Mouse (Mus musculus) neutrophil, adult 5-6 weeks (primary cell): ENCODE measurements at regions not wholly inside any gene's neighbourhood (a gene's known extent, or its start where the extent isn't known, plus 50 kb on each side); places are given as distances from the start of the nearest gene placed in this dataset.

ENCODE experiments used
- ATAC-seq: fragments of 151-379, 151-347 bp; 2 replicates; pipeline ENCODE4 v1.8.0; 2017; ENCODE audit warnings: mild to moderate bottlenecking, moderate TSS enrichment; ENCODE audit not compliant: insufficient number of reproducible peaks, poor library complexity, low FRiP score, severe bottlenecking; ENCODE audit errors: extremely low read depth

DNA sequence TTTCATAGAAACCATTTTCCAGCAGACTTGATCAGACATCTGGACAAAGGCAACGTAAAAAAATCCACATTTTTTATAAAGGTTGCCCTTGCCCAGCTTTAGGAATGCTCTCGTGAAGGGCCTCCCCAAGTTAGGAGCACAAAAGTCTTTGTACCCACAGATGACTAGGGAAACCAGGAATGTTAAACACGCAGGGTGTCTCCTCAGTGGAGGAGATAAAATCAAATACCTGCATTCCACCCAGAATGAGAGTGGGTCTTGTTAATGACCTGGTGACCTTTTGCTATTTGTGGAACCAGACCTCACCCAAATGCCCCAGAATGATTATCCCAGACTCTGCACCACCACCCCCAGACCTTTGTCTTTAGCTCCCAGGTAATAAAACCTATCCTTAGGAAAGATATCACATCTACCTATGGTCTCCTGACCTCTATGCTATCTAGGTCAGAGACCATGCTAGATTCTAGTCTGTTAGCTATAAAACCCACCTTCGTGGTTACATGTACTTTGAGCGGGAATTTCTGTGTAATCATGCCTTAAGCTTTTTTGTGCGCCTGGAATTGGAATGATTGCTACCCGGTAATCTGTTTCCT lies 146.6 kb downstream of the Dad1 start:
- ATAC-seq: no peak

DNA sequence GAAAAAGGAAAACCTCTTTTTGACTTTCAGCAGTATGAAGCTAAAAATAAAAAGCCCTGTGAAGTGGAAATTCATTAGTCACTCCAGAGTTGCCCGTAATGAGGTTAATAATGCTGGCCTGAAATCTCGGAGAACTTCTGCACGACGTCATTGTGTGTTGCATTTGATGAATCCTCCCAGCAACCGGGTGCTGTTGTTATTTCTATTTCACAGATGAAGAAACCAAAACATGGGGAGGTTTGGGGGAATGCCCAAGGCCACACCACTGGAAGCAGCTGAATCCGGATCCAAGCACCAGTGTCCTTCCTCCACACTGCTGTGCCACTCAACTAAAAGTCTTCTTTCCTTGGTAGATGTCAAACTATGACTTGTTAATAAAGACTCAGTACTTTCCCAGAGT lies 149.7 kb downstream of the Dad1 start:
- ATAC-seq: no peak

DNA sequence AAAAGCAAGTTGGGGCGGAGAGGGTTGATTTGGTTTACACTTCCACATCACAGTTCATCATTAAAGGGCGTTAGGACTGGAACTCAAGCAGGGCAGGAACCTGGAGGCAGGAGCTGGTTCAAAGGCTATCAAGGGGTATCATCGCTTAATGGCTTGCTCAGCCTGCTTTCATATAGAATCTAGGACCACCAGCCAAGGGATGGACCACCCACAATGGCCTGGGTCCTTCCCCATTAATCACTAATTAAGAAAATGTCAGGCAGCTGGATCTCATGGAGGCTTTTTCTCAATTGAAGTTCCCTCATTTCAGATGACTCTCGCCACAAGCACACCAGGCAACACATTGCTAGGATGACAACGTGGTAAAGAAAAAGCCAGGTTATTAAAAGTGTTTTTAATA lies 150.4 kb downstream of the Dad1 start:
- no peak for ATAC-seq

DNA sequence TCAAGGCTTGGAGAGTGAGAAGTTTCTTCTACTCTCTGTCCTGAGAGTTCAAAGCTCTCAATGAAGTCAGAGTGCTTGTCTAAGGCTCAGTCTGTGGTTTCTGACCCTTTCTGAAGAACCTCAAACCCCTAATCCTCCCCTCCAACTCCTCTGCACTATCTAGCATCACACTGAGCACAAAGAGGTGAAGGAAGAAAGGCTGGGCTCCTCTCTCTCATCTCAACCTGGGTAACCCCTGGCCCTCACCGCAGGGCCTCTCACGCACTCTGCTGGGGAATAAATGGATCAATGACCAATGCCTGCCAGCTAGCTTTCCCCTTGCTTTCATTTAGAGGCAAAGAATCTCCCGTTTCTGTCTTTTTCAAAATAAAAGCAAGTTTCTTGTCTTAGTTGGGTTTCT lies 150.8 kb downstream of the Dad1 start:
- ATAC-seq: no peak

DNA sequence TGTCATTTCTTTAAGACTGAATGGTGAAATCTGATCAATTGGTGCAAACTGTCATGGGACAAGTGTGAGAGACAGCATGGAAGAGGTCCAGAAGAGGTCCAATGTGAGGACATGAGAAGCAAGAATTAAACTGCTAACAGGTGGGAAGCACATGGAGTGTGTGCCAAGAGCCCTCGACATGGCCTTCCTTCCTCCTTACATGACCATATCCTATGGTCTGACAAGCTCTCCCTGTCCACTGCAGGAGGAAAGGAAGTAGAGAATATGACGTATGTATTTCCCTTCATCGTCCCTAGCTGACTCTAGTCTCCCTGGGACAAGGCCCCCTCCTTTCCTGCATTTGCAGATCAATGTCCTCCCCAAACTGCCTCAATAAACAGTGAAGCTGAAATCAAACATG lies 152.1 kb downstream of the Dad1 start:
- no peak for ATAC-seq

DNA sequence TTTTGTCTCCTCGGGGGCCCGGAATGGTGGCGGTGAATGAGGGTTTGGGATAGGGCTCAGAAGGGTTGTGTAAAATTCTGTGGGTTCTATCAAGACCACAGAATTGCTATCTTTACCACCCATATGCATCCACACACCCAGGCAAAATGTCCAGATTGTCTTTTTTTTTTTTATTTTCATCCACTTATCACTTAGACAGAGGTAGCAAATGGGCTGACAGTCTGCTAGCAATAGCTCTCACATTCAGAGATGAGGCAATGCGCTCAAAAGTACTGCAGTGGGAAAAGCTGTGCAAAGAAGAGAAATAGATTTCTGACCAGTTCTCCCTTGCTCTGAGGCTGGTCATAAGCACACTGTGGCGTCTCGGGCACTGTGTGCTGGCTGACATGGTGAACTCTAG lies 154.5 kb downstream of the Dad1 start:
- no peak for ATAC-seq

DNA sequence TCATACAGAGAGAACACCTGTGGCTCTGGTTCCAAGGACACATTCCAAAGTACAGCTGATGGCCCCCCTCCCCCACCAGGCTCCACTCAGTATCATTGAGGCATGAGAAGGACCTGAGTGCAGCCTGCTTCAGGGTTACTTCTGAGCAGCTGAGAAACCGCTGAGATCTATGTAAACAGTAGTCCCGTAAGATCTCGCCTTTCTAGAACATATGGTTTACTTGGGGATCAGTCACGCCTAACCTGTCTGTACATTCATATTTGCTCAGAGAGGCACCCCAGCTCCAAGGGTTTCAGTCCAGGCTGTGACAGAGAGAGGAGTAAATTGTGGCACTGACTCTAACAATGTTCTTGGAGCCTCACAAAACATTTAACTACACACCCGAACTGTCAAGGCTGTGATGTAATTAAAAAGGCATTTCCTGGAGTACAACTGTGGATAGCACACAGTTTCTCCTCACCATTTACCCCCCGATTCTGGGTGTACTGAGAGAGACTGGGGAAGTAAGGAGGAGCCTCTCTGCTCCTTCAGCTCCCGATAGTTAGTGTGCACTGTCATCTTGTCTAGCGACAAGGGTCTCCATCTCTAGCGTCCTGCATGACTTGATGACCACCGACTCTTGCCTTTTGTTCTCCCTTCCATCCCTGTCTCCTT lies 155.7 kb downstream of the Dad1 start:
- no peak for ATAC-seq

DNA sequence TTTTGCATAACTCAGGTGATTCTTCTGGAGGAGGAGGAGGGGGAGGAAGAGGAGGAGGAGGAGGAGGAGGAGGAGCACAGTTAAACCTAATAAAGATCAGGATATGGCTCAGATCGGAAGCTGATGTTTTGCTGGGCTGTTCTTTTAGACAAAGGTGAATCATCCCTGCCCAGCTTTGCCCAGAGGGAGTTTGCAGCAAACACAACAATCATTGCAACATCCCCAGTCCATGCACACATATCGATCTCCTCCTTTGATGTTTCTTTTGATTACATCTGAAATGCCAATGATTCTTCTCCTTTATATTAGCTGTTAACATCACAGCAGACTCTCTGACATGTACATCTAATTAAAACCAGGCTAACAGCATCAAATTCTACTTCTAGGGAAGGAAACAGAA lies 156.9 kb downstream of the Dad1 start:
- ATAC-seq: no peak

DNA sequence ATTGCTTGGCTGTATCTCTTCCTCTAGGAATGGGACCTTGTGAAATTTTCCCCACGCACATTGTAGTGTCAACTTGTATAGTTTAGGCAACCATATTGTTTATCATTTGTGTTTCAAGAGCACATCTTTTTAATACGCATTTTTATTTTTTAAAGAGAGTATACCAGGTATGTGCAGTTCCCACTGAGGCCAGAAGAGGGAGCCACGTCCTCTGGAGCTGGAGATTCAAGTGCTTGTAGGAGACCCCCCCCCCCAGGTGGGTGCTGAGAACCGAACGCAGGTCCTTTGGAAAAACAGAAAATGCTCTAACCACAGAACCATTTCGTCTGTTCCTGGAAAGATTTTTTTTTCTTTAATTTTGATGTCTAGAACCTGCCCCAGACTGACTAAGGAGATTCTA lies 161.5 kb downstream of the Dad1 start:
- ATAC-seq: no peak

DNA sequence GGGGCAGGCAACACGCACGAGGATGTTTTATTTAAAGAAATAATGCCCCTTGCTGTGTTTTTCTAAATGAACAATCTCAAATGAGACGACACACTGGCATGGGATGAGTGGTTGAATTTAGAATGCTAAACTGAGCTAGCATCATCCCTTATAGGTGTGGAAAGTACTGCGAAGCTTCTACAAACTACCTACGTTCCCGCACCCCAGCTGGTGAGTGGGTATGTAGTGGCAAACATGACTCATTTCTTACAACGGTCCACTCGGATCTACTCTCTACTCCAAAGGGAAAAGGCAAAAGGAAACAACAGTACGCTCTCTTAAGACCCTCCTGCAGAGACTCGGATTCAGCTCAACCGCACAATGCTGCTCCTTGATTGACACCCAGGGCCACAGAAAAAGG lies 167.2 kb downstream of the Dad1 start:
- ATAC-seq: no peak

DNA sequence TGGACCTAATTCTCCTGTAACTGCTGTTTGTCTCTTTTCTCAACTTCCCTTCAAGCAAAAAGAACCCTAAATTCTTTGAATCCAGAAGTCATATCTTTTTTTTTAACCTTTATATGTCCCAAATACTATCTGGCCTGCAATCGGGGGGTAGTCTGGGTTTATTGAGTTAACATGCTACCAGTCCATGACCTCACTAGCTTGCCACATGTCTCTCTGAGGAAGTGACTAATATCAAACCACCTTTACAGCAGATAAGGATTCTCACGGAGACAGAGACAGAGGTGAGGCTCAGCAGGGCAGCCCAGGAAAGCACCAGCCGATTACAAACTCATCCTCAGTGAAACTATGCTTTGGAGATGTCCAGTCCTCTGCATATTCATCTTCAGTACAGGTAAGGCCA lies 179.2 kb downstream of the Dad1 start:
- ATAC-seq: no peak

DNA sequence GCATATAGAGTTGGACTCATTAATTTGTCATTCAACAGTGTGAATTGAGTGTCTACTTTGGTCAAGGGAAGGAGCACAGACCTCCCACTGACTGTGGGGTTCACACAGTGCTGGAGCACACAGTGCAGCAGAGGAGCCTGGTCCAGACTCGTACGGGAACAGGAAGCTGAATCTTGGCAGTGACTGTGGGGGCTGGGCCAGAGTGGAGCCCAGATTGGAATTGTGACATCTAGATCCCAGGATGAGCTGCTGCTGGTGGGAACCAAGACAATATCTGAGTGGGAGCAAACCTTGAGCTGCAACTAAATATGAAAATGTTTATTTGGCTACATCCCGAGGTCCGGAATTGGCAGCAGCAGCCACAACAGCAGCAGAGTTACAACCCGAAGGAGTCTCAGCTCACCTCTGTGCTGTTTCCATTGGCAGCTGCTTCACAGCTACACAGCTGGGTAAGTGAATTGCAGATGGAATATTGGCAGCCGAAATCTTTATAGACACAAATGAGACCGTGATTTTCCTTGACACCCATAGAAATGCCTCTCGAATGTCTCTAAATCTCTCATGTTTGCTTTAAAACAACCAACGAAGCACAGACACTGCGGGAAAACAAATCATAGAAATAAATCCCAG lies 181.5 kb downstream of the Dad1 start:
- ATAC-seq: no peak

DNA sequence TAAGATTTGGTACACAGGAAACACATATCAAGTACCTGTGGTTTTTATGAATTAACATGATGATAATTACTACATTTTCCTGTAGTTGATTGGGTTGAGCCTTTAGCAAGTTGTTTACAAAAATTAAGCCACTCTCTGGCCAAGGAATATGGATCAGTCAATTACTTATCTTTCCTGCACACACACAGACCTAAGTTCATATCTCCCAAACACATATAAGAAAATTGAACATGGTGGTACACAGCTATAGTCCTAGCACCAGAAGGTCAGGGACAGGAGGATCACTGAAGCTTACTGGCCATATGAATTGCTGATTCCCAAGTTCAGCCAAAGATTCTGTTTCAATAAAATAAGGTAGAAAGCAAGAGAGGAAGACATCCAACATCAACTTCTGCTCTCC lies 183.7 kb downstream of the Dad1 start:
- no peak for ATAC-seq

DNA sequence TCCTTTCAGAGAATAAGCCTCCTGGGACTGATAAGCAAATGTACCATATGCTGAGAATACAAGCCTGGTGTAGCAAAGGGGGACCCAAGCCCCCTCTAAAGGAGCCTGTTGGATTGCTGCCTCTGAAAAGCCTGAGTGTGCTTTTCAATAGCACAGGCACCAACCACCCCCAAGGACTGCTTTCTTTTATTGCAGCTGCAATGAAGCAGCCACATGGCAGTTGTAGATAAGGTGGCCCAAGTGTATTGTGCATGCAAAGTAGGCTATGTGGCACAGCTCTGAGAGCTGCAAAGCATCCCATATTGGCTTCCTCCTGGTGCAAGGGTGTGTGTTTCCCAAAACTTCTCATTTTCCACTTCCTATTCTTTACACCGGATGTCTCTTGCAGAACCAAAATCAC lies 185.2 kb downstream of the Dad1 start:
- no peak for ATAC-seq

DNA sequence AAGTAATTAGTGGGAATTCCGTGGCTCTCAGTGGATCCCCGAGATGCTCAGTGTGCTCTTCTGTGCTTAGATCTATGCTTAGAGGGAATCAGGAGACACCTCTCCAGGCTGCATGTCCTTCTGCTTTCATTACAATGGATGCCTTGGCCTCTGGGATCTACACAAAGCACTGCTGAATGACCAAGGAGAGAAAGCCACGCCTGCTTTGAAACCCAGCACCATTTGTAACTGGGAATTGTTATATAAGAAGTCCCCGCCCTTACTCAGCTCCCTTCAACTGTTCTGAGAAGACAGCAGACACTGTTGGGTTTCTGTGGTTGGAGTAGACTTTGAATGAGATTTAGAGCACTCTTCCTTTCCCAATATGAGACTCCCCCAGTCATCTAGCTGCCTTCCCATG lies 188.4 kb downstream of the Dad1 start:
- no peak for ATAC-seq

DNA sequence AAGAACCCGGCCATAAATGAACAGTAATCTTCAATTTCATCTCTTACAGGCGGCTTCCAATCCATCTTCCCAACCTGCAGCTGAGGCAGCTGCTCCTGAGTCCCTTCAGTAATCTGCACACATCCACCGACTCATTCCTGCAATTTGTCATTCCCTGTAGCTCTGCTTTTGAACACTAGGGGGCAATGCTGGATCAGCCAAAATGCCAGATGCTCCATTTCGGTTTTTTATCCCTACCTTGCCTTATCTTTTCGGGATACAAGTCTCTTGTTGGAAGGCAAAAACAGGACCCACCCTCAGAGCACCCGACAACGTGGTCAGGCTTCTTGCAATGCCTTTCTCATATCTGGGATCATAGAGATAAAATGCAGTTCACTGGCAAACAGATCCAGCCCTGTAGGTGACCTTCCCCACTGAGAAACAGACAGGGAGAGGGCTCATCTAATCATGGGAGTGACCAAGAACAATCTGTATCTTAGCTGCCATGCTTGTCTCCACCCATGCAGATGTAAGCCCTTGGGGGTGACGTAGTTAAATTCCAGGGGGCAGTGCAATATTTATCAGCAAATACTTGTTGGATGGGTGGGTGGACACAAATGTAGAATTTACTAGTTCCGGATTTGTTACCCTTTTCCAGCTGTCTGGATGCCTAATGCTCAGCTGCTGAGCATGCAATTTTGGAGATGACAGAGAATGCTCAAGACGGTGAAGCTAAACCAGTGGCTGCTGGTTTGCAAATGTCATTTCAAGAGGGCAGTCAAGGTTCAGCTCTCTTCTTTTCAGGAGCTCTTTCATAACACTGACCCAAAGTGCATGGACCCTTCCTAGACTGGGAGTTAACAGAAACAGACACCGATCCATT lies 189.1 kb downstream of the Dad1 start:
- no peak for ATAC-seq

DNA sequence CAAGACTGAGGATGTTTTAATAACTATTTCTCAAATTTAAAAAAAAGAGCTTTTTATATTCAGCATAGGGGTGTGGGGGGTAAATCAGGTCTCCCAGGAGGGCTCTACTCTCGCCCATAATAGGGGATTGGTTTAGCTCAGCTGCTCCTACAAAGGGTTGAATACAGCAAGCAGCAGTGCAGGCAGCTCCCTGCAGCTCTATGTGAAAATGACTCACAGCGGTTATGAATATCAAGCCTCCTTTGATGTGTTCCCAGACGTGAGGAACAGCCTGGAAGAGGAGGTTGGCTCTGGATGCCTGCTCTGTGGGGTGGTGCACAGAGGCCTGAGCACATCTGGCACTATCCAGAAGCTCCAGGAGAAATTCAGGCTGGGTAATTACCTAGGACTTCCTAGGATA lies 192.3 kb downstream of the Dad1 start:
- no peak for ATAC-seq

DNA sequence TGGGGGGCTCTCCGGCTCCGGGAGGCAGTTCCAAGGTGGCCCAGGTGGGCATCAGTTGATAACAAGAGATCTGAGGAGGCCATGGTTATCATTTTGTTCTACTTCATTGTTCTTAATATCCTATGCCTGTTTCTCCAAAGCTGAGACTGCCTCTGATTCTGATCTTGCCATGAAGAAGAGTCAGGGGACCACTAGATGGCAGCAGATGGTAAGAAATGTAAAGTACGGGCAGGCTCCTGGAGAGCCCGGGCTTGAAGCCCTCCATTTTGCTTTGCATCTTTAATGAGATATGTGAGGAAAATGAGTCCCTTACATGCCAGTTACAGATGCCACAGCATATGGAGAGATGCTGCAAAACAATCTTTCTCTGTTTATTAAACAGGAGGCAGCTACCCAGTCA lies 194.1 kb downstream of the Dad1 start:
- peak; percentile 81 for ATAC-seq

DNA sequence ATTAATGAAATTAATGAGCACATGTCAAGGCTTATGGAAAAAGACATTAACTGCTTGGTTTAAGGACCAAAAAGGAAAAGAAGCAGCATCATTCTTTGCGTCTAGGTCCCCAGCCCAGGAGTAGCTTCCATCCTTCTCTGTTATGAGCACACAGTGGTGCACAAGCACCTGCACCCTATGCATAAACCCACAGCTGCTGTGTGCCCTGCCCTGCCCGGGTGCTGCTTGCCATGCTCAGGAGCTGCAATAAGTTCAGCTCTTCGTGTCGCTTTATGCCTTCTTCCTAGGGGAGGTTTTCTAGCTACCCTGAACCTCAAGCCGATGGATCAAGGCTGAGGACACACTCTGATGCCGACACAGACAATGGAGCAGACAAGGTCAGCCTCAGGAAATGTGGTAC lies 194.8 kb downstream of the Dad1 start:
- ATAC-seq: no peak

DNA sequence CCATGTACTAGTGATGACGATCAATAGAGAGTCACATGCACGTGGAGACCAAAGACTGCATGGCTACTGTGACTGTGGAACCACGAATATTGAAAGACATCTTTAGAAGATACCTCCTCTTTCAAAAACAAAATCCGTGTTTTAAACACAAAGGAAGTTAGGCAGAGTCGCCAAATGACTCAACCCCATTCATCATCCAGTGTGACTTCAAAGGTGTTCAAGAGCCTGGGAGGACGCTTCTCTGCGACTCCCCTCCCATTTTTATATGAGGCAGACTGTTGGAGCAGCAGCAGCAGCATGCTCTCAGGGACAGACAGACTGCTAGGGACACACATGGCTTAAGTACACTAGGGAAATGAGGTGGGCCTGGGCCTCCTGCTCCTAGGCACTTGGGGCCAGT lies 197.2 kb downstream of the Dad1 start:
- ATAC-seq: no peak
